Mouse (Mus musculus) limb, embryonic 10.5 days (tissue): ENCODE measurements around the gene Lrmda. TPM values are rescaled to one million over a fixed set of nuclear protein-coding genes. Genes with fewer than 3 reads are reported as not detected.
A peak's percentile ranks its signal among the peaks of the same experiment; 100 is the strongest.
"Not testable (repeated sequence)": the region's sequence is repeated elsewhere in the genome, so short reads cannot be mapped to it uniquely, and the experiment has no call there.

Experiments used
- DNase-seq: peaks from one replicate; pipeline ENCODE4 v3.0.0-alpha.2; 2017; ENCODE audit warnings: low spot score
- H3K27ac ChIP-seq: fragments of 300-500 bp; sonication (generic); 2 replicates; pipeline ENCODE4 v1.5.1; 2016; ENCODE audit warnings: mild to moderate bottlenecking
- H3K27me3 ChIP-seq: fragments of 300-500 bp; sonication (generic); 2 replicates; pipeline ENCODE4 v1.6.1; 2016; ENCODE audit warnings: low read depth, mild to moderate bottlenecking; ENCODE audit not compliant: poor library complexity, severe bottlenecking
- H3K36me3 ChIP-seq: fragments of 300-500 bp; sonication (generic); 2 replicates; pipeline ENCODE4 v1.6.1; 2016; ENCODE audit warnings: mild to moderate bottlenecking, moderate library complexity
- H3K4me1 ChIP-seq: fragments of 300-500 bp; sonication (generic); 2 replicates; pipeline ENCODE4 v1.6.1; 2016
- H3K4me3 ChIP-seq: fragments of 300-500 bp; sonication (generic); 2 replicates; pipeline ENCODE4 v1.5.1; 2016; ENCODE audit warnings: mild to moderate bottlenecking, moderate library complexity
- H3K9me3 ChIP-seq: fragments of 300-500 bp; sonication (generic); replicated peaks from 2 replicates; pipeline ENCODE4 v1.6.1; 2016; ENCODE audit warnings: mild to moderate bottlenecking
- WGBS: fragments of 180-500 bp; shearing (Covaris S2); methylation state at CpG from one replicate; pipeline ENCODE4 v1.1.7; 2016; 5-methylcytosine and 5-hydroxymethylcytosine counted together
- polyA plus RNA-seq: library from polyadenylated mRNA; unstranded; fragments of >200 nt; fragmentation: Nextera tagmentation; extraction: Ambion mirVana; gene quantifications from 2 replicates; pipeline ENCODE4 v1.2.1, GENCODE M21; 2016

The Lrmda gene
- polyA plus RNA-seq, 1 experiment from 2014 or later: 0.48 TPM

- Histone ChIP-seq H3K27me3 (peaks cover 47% of the 10 kb centered on the region), H3K4me3 (no peak overlapping the region), H3K27ac (no peak overlapping the region), H3K36me3 (no peaks in the 10 kb centered on the region), H3K9me3 (no peaks in the 10 kb centered on the region), H3K4me1 (peaks cover 50% of the 10 kb centered on the region)
- WGBS: 91% methylated on average over 3 of the region's 3 CpGs
- DNase-seq: no peak
Observed at GRCm38 (mm10) chr14:22578986-22579385, 559.5 kb downstream of the Lrmda start.

- no peak for DNase-seq
- H3K27ac ChIP-seq: no peak overlapping the region
- peaks cover 54% of the 10 kb centered on the region for H3K27me3 ChIP-seq
- peaks cover 23% of the 10 kb centered on the region for H3K4me1 ChIP-seq
- H3K36me3 ChIP-seq: no peaks in the 10 kb centered on the region
- H3K4me3 ChIP-seq: no peak overlapping the region
- H3K9me3 ChIP-seq: no peaks in the 10 kb centered on the region
- 95% methylated on average over 9 of the region's 9 CpGs for WGBS
Observed at GRCm38 (mm10) chr14:22582065-22582464, 562.6 kb downstream of the Lrmda start.

- Histone ChIP-seq H3K4me3 (no peak overlapping the region), H3K27ac (no peak overlapping the region), H3K36me3 (no peaks in the 10 kb centered on the region), H3K4me1 (peaks cover 28% of the 10 kb centered on the region), H3K9me3 (no peaks in the 10 kb centered on the region), H3K27me3 (peaks cover 37% of the 10 kb centered on the region)
- DNase-seq: no peak
- WGBS: 84% methylated on average over 4 of the region's 4 CpGs
Observed at GRCm38 (mm10) chr14:22586281-22586680, 566.8 kb downstream of the Lrmda start.

GRCm38 (mm10) chr14:22586796-22587195, 567.3 kb downstream of the Lrmda start:
- Histone ChIP-seq H3K27me3 (peaks cover 34% of the 10 kb centered on the region), H3K27ac (no peak overlapping the region), H3K36me3 (no peaks in the 10 kb centered on the region), H3K4me3 (no peak overlapping the region), H3K9me3 (no peaks in the 10 kb centered on the region), H3K4me1 (peaks cover 34% of the 10 kb centered on the region)
- 87% methylated on average over 4 of the region's 4 CpGs for WGBS
- no peak for DNase-seq

GRCm38 (mm10) chr14:22587285-22587957, 567.9 kb downstream of the Lrmda start:
- H3K9me3 ChIP-seq: no peaks in the 10 kb centered on the region
- H3K4me1 ChIP-seq: peaks cover 40% of the 10 kb centered on the region
- no peak for DNase-seq
- 92% methylated on average over 4 of the region's 4 CpGs for WGBS
- H3K27me3 ChIP-seq: peaks cover 40% of the 10 kb centered on the region
- no peaks in the 10 kb centered on the region for H3K36me3 ChIP-seq
- H3K4me3 ChIP-seq: no peak overlapping the region
- no peak overlapping the region for H3K27ac ChIP-seq

GRCm38 (mm10) chr14:22587958-22588296, 568.4 kb downstream of the Lrmda start:
- DNase-seq: no peak
- Histone ChIP-seq H3K4me3 (no peak overlapping the region), H3K27me3 (peaks cover 44% of the 10 kb centered on the region), H3K36me3 (no peaks in the 10 kb centered on the region), H3K27ac (no peak overlapping the region), H3K4me1 (peaks cover 42% of the 10 kb centered on the region), H3K9me3 (no peaks in the 10 kb centered on the region)
- WGBS: 92% methylated on average over 4 of the region's 4 CpGs

GRCm38 (mm10) chr14:22588394-22588793, 568.9 kb downstream of the Lrmda start:
- WGBS: 65% methylated on average over 1 of the region's 1 CpGs
- not testable (repeated sequence) for H3K9me3 ChIP-seq, H3K36me3 ChIP-seq, DNase-seq, H3K4me3 ChIP-seq
- peaks cover 42% of the 10 kb centered on the region for H3K4me1 ChIP-seq
- H3K27me3 ChIP-seq: peaks cover 44% of the 10 kb centered on the region
- H3K27ac ChIP-seq: peak overlapping the region; percentile 81; the same call in 1 of the 2 replicates

GRCm38 (mm10) chr14:22589503-22590215, 570.1 kb downstream of the Lrmda start:
- peaks cover 48% of the 10 kb centered on the region for H3K27me3 ChIP-seq
- DNase-seq: peak; percentile 74

GRCm38 (mm10) chr14:22591186-22591585, 571.7 kb downstream of the Lrmda start:
- H3K4me1 ChIP-seq: peaks cover 42% of the 10 kb centered on the region
- H3K36me3 ChIP-seq: no peaks in the 10 kb centered on the region
- peak; percentile 67 for DNase-seq
- peak overlapping the region; percentile 81 for H3K27ac ChIP-seq
- 16% methylated on average over 2 of the region's 2 CpGs for WGBS
- no peaks in the 10 kb centered on the region for H3K9me3 ChIP-seq
- H3K4me3 ChIP-seq: no peak overlapping the region
- H3K27me3 ChIP-seq: peaks cover 61% of the 10 kb centered on the region

More at GRCm38 (mm10) chr14:22589503-22590215, 570.1 kb downstream of the Lrmda start:
- no peak overlapping the region for H3K4me3 ChIP-seq
- WGBS: 12% methylated on average over 7 of the region's 7 CpGs
- H3K9me3 ChIP-seq: no peaks in the 10 kb centered on the region
- no peaks in the 10 kb centered on the region for H3K36me3 ChIP-seq
- peak overlapping the region; percentile 81 for H3K27ac ChIP-seq
- peaks cover 42% of the 10 kb centered on the region for H3K4me1 ChIP-seq

- Histone ChIP-seq H3K4me3 (no peak overlapping the region), H3K36me3 (no peaks in the 10 kb centered on the region), H3K27ac (no peak overlapping the region), H3K27me3 (peaks cover 71% of the 10 kb centered on the region), H3K9me3 (no peaks in the 10 kb centered on the region), H3K4me1 (peaks cover 23% of the 10 kb centered on the region)
- no peak for DNase-seq
- WGBS: 61% methylated on average over 2 of the region's 2 CpGs
Observed at GRCm38 (mm10) chr14:22597508-22597907, 578.0 kb downstream of the Lrmda start.

GRCm38 (mm10) chr14:22598638-22599037, 579.1 kb downstream of the Lrmda start:
- Histone ChIP-seq H3K27me3 (peaks cover 60% of the 10 kb centered on the region), H3K9me3 (no peaks in the 10 kb centered on the region), H3K27ac (no peak overlapping the region), H3K4me1 (peaks cover 22% of the 10 kb centered on the region), H3K4me3 (no peak overlapping the region), H3K36me3 (no peaks in the 10 kb centered on the region)
- 70% methylated on average over 5 of the region's 5 CpGs for WGBS
- no peak for DNase-seq

- no peak for DNase-seq
- WGBS: 19% methylated on average over 3 of the region's 3 CpGs
- Histone ChIP-seq H3K27ac (no peak overlapping the region), H3K36me3 (no peaks in the 10 kb centered on the region), H3K4me3 (no peak overlapping the region), H3K27me3 (peaks cover 54% of the 10 kb centered on the region), H3K4me1 (peaks cover 22% of the 10 kb centered on the region), H3K9me3 (no peaks in the 10 kb centered on the region)
Observed at GRCm38 (mm10) chr14:22600166-22600565, 580.7 kb downstream of the Lrmda start.

- 94% methylated on average over 2 of the region's 2 CpGs for WGBS
- no peak overlapping the region for H3K4me3 ChIP-seq
- peaks cover 55% of the 10 kb centered on the region for H3K27me3 ChIP-seq
- peaks cover 21% of the 10 kb centered on the region for H3K4me1 ChIP-seq
- no peaks in the 10 kb centered on the region for H3K9me3 ChIP-seq
- no peak for DNase-seq
- no peaks in the 10 kb centered on the region for H3K36me3 ChIP-seq
- no peak overlapping the region for H3K27ac ChIP-seq
Observed at GRCm38 (mm10) chr14:22602308-22602707, 582.8 kb downstream of the Lrmda start.
